Mouse (Mus musculus): ENCODE results near the gene Zc3h12c. TPM values are rescaled to one million over a fixed set of nuclear protein-coding genes. Genes with fewer than 3 reads are reported as not detected.

The Zc3h12c gene
- 1 to 10 TPM in 1 of 2 experiments, under 1 TPM in 1; 0.95 to 1.2 TPM for polyA plus RNA-seq (2017; shearing (Covaris generic))

DNA sequence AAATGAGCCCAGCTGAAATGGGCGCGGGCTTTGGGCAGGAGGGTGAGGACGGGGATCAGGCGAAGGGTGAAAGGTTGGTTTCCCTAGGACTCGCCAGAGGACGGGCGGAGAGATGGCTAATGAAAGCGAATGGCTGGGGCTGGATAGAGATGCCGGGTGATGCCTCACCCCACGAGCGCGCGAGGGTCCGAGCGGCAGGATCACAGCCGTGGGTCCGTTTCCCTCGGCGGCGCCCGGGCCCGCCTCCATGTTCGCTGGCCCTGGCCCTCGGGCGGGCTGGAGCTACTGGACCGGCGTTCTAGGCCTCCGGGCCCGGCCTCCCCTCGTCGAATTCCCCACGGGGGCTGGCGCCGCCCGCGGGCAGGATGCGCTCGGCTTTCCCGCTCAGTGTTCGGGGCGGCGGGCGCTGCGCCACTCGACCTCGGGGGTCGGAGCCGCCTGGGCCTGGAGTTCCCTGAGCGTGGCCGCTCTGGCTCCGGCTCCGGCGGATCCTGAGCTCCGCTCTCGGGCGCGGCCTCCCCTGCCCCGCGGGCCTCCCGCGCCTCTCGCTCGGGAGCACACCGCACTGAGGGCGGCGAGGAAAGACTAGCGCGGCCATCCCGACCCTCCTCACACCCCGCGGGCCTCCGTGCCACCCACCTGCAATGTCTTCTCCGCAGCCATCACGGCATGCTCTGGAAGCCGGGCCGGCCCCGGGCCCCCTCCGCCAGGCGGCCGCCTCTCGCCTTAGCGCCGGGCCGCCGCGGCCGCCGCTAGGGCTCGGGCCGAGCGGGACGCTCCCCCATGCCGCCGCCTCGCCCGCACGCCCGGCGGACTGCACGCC, at the start of gene Zc3h12c:
Zc3h12c (minus strand) TSS at position 710 of the 823 bp plus-strand sequence.
- ATAC-seq: peak; percentile 25

DNA sequence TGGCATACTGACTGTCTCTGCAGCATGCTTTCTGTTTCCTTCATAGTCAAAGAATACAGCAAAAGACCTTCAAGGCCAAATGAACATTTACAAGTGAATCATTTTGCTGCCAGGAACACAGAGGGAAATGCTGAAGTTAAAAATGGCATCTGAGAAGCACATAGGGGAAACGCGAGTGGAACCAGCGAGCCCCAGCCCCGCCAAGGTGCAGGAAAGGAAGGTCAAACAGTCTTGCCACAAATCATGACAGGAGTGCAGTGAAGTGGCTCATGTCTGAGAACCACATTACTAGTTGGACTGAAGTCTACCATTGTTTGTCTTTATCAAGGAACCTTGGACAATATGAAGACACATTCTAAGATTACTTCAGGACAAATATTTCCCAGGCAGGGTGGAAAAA, 49.3 kb upstream of the Zc3h12c start:
- ATAC-seq: no peak

DNA sequence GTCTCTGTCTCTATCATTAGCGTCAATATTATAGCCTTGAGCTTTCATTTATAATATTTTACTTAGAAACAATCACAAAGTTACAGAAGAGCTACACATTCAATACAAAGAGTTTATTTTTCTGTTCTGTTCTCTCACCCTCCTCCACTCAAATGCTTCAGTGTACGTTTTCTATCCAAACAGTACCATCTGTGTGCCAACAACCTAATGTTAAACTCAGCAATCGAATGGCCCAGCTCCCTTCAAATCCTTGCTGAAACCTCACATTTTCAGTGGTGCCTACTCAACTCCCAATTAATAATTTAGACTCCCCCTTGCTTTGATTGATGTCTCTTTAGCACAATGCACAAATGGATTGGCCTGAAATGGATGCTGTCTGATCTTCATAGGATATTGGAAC, 46.9 kb upstream of the Zc3h12c start:
- ATAC-seq: no peak

DNA sequence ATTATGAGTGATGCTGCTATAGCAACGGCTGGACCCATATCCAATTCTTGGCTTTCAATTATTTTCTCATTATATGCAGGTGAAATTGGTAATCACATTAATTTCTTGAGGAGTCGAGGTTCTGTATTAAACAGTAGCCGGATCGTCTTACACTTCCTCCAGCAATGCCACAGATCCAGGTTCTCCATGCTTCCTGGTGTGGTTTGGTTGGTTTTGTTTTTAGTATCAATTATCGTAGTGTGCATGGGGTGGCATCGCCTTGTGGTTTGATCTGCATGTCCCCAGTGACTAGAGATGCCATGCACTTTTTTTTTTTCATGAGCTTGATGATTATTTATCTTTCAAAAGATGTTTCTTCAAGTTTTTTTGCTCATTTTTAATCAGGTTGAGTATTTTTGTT, 44.0 kb upstream of the Zc3h12c start:
- ATAC-seq: no peak

DNA sequence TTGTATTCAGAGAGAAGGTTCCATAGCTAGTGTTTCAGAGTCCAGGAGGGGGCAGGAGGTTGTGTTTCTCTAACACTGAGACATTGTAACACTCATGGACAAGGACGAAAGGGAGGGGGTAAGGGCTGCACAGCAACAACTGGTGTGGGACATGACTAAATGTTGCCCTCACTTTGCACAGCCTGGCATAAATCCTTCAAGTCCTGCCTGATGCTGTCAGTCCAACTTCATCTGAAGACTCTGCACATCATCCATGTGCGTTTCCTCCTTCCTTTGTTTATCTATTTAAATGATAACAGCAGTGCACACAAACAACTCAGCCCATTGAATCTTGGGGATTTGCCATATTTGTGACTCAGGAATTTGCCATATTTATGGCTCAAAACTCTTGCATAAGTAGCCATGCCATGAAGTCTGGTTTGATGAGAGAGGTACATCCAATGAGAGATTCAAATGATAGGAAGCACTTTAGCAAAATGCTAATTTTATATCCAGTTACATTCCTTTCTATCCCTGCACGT, 40.2 kb upstream of the Zc3h12c start:
- ATAC-seq: no peak

DNA sequence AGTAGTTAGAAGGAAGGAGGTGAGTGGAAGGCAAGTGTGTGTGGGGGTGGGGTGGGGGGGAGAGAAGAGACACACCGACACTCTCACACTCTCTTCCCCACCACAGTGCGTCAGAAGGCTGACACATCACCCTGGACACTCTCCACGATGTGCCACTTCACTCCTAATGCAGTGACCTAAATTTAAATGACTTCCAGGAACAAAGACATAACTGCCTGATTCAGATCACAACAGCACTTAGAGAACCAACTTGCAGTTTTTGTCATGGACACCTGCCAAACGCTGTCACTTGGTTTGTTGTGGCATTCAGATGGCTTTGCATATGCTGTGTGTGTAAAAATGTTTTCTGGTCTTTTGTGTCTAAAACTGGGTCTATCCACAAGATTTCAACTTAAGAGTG, 34.8 kb upstream of the Zc3h12c start:
- no peak for ATAC-seq

DNA sequence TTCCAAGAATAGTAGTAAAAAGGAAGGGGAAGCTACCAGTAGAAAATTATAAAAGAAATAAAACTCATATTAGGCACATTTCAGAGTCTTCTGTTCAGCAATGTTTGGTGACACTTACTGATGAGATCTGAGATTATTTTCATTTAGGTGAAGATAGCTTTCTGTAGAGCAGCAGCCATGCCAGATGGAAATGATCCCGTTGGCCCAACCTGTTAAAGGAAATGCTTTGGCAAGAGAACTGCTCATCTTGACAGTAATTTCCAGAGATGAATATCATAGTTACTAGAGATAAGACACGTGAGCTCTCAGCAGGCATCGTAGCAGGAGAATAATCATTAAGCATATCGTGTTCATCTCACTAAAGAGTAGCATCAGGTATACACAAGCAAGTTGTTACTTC, 31.9 kb upstream of the Zc3h12c start:
- ATAC-seq: no peak

DNA sequence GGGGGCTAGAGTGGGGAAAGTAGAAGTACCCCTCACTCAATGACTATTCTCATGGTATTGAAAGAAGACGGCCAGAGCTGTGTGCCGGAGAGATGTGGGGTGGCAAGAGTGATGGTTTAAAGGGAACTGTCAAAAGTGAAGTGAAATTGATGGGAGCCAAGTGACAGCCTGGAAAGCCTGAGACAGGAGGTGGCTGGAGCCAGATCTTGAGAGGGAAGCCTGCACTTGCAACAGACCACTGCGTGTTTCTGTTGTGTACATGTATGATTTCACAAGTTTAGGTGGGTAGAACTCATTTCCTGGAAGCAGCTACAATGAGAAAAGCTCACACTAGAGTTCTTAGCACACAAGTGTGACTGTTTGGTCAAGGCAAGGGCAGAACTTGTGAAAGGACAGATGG, 27.5 kb upstream of the Zc3h12c start:
- ATAC-seq: no peak

DNA sequence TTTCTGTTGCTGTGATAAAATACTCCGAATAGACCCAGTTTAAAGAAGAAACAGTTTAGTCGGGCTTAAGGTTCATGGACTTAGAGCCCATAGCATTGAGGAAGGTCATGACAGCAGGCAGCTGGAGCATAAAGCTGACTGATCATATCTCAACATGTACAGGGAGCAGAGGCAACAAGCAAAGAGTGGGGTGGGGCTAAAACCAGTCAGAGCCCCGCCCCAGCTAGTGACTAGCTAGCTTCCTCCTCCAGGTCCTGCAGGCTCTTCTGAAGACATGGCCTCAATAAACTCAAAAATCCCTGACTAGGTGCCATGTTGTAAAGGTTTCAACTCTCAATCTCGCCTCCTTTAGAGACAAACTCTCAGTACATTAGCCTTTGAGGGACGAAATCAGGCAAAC, 25.5 kb upstream of the Zc3h12c start:
- ATAC-seq: no peak

DNA sequence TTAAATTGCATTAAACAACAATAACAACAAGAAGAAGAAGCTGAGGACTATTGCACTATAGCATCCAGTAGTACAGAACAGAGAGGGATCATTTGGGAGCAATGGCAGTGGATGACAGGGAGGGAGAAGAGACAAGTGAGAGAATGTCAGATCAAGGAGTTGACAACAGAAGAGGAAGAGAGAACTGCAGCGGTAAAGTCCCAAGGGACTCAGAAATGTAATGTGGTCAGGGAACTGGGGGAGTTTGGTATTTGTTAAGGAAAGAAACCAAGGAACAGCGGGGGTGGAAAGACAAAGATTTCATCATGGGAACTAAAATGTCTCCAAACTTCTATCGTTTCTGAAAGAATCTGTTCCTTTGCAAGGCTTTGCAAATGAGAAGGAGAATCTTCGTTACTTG, 22.5 kb upstream of the Zc3h12c start:
- no peak for ATAC-seq

DNA sequence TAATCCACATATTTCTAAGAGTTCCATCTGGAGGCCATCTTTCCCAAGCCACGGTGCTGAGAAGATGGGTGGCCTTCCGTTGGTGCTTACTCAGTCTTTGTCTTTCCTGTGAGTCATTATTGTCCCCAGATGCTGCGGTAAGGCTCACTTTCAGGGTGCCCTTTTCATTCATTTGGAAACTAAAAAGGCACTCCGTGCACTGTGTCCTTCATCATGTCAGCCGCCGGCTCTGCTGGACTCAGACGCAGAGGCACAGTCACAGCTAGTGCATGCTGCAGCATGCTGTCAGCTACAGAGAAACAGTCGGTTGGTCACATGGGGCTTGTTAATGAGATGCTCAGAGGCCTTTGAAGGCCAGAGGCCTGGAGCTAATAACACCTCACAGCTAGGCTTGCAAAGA, 19.7 kb upstream of the Zc3h12c start:
- no peak for ATAC-seq

DNA sequence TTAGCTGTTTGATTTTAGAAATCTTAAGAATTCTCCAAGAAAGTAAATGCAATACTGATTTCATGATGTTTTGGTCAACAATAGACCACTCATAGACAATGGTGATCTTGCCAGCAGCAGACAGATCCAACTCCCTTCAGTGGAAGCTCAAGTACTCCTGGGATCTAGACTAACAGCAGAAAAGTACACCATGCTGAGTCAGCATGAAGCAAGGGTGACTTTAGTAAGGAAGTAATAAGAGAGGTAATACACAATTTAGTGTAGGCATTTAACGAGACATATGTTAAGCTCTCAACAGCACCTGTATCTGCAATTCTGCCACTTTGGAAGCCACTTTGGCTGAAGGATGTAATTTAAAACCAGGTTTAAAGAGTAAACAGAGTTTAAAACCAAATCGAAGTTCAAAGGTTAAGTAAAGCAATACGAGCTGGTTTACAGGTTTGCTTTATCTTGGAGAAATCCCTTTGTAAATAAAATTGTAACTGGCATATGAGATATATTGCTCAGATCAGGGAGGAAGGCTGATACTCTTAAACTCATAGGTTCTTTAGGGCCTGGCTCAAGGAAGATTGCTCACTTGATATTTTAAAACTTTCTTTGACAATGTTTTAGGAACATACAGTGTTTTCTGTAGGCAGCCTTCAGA, 18.0 kb upstream of the Zc3h12c start:
- no peak for ATAC-seq

DNA sequence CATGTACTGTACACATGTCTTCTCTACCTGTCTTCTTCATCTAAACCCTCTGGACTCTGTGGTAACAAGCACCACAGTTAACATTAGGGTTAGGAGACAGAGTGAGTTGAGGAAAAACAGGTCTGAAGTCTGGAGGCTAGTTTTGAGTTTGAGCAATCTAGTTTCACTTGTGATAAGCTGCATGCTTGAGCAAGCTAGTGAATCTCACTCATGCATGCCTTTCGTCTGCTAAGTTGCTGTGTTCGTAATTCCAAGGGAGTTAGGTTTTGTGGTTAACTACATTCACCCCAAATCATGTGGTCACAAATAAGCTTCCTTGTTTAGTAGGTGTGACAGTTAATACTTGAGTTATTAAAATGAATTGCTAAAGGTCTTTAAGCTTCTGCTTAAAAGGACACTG, 13.0 kb upstream of the Zc3h12c start:
- no peak for ATAC-seq

DNA sequence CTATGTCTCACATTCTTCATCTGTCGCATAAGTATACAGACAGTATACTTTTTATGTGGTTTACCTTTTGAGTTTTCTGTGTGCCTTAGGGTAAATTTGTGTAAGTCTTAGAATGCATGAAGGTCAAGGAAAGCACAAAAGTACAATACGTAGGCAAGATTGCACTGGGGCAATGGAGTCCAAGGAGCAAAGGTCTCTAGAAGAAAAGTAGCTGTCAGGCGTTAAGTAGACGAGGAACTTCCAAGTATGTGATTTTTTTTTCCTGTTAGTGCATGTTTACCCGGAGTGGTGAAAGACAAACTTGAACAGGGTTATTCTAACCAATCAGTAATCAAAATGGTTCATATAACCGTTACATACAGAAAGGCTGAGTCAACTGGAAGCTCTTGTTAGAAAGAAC, 12.5 kb upstream of the Zc3h12c start:
- ATAC-seq: no peak

DNA sequence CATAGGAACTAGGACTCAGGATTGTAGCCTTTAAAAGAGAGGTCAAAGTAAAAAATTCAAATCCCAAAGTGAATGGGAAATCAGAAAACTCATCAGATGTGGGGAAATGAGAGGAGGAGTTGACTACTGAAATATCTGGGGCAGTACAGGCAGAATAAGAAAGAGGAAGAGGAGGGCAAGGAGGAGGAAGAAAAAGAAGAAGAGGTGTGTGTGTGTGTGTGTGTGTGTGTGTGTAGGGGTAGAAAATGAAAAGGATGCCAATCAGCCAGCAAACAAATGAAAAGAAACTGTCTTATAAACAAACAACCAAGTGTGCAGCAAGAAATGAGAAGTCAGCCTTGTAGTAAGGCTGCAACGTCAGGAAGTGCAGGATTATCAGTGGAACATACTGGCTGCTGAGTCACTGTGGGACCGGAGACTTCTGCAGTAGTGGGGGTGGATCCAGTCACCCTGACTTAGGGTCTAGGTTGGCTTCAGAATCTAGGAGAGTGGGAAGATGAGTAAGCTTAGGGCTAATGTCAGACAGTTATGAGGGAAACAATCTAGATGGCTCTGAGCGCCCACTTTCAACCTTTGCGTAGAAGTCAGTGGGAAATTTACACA, 7.0 kb upstream of the Zc3h12c start:
- no peak for ATAC-seq

DNA sequence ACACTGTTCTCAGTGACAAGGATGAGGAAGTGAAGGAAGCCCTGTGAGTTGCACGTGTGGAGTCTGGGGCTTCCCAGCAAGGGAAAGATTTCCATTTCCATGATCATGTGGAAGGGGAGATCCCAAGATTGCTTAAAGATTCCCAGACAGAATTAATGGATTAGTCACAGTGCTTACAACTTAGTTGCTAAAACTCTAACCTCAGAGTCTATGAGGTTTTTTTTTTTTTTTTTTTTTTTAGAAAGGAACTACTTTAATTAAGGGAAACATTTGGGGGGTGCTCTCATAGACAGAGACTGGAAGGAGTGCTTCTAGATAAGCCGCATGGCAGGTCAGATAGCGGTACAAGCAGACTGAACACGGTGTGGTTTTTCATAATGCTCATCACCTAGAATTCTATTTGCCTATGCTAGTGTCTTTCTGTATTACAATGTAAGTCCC, 6.3 kb upstream of the Zc3h12c start:
- ATAC-seq: no peak

DNA sequence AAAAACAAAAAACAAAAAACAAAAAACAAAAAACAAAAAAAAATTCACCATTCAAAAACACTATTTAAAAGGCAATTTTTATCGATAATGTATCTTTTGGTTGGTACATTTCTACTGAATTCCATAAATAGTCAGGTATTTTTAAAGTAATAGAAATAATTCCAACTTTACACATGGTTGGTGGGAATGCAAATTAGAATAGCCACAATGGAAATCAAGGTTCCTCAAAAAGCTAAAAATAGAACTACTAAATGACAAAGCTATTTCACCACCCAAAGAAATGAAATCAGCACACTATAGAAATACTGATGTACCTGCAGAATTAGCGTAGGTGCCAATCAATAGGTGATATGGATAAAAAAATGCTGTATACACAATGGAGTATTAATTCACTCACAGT, 5.6 kb upstream of the Zc3h12c start:
- ATAC-seq: no peak

DNA sequence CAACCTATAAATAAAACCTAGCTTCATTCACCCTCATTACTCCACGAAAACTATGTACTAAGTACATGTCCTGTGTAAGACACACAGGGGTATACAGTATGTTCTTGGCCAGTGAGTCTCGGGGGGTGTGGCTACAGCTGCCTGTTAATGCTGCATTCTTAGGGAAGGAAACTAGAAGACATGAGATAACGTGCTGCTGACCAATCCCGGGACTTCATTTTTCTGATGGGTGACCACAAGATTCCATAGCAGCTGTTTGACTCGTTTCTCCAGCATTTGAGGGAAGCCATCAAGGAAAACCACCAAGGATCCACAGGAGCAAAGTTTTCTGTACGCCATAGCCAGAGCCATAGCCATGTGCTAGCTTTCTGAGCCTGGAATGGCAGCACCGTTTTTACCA, 4.2 kb upstream of the Zc3h12c start:
- no peak for ATAC-seq

DNA sequence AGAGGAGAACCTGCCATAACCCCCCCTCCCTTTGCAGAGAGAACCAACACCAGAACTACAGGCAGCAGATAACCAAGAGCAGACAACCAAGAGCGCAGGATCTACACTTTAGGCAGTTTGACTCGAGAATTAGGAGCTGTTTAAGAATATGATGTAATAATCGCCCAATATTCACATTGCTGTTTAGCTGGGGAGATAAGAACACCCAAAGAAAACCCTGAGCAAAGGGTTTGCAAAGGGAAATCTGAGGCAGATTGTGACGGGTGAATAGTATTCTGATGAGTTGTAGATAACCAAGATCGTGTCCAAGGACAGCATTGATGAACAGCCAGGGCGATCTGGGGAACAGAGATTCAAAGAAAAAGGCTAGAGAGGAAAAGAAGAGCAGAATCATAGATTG, 2.3 kb upstream of the Zc3h12c start:
- ATAC-seq: no peak

DNA sequence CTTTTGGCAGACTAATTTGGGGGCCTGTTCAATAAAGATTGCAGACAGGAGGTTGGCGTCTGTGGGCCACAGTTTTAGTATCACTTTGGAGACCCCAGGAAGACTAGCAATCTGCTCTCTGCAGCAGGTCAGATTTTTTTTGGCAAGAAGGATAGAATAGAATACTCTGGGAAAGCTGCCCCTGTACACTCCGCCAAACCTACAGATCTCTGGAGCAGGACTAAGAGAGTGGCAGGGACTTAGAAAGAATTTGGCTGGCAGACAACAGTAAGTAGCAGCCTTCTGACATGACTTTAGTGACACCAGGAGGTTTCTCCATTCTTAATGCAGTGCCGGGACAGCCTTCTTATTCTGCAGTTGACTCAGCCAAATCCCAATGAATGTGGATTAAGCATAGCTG, 1.8 kb upstream of the Zc3h12c start:
- ATAC-seq: no peak

DNA sequence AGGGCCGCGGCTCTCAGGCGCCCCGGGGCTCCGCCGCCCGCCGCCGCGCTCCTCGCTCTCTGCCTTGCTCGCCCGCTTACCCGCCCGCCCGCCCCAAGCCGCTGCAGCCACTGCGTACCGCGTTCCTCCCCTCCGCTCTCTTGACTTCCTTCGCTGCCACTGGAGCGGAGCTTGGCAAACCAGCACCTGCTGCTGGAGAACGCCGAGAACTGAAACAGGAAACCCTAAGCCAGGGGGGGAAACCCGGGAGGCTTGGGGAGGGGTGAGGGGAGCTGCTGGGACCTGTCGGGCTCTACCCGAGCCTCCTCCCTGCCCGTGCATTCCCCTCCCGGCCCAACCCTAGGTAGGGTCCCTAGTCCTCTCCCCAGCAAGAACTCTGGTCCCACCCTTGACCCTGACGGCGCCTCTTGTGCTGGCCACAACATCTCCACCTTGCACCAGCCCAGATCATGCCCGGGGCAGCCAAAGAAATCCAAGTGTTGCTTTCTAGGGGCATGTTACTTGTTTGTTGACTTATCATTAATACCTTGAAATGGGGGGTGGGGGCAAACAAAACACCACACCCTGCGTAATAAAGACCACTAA, 406 bp upstream of the Zc3h12c start:
- ATAC-seq: peak; percentile 87

DNA sequence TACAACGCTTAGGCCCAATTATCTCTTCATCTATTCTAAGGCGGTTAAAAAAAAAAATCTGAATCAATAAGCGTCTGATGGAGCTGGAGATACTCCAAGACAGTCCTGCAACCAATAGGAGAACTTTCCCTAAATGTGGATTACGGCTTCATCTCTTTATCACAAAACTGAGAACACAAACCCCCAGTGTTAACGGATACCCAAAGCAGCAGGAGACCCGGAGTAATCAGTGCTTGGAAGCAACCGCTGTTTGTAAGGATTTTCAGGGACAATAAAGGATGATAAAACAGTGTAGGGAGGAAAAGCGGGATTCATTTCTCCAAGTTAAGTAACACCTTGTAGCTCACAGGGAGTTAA, 888 bp downstream of the Zc3h12c start:
- ATAC-seq: no peak

DNA sequence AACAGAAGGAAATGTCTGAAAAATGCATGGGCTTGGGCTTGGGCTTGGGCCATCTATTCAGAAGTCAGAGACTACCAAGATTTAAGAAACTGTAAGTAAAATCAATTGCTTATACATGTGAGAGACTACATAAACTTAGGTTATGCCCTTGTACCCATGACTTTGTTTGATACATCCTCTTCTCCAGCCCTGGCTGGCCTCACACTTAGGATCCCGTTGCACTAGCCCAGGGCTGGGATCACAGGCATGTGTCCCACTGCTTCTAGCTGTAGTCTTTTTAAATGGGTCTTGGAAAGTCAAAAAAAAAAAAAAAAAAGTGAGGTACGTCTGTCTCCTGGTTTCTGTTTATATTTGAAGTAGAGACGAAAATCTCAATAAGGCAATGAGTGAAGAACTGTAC, 1.3 kb downstream of the Zc3h12c start:
- ATAC-seq: no peak

DNA sequence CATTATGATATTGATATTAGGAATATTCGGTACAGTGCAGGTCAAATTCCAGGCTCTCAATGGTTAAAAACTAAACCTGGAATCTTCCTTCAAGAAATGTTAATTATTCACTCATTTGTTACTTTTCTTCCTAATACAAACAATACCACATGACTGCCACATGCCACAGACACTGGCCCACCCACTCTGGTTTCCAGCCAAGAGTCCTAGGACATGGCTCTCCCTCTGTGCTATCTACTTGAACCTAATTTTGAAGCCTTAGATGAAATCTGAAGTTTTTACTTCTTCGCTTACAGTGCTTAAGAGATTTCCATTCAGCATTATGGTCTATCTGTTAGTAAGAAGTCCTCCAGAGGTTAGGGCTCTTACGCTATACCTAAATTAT, 2.7 kb downstream of the Zc3h12c start:
- ATAC-seq: no peak
